Mouse (Mus musculus) liver, postnatal 0 days (tissue): ENCODE data around the gene Wars2. TPM values are rescaled to one million over a fixed set of nuclear protein-coding genes. Genes with fewer than 3 reads are reported as not detected.

Experiments used
- ATAC-seq: fragments of 200-750 bp; cut with Nextera tagmentation; 2 replicates; pipeline ENCODE4 v1.8.0; 2017; ENCODE audit warnings: mild to moderate bottlenecking, moderate library complexity
- DNase-seq: peaks from one replicate; pipeline ENCODE4 v3.0.0-alpha.2; 2016
- H3K27ac ChIP-seq: fragments of 300-500 bp; sonication (generic); 2 replicates; pipeline ENCODE4 v1.5.1; 2014; ENCODE audit warnings: antibody characterized with exemption, moderate library complexity, mild to moderate bottlenecking, low read depth
- H3K27me3 ChIP-seq: fragments of 300-500 bp; sonication (generic); 2 replicates; pipeline ENCODE4 v1.6.1; 2014; ENCODE audit warnings: low read length, control low read depth, mixed read lengths; ENCODE audit not compliant: insufficient read depth
- H3K36me3 ChIP-seq: fragments of 300-500 bp; sonication (generic); replicated peaks from 2 replicates; pipeline ENCODE4 v1.6.1; 2014; ENCODE audit warnings: mild to moderate bottlenecking, control low read depth, low read length, moderate library complexity, mixed read lengths; ENCODE audit not compliant: insufficient read depth
- H3K4me1 ChIP-seq: fragments of 300-500 bp; sonication (generic); 2 replicates; pipeline ENCODE4 v1.6.1; 2014; ENCODE audit warnings: antibody characterized with exemption, mild to moderate bottlenecking, control low read depth; ENCODE audit not compliant: insufficient read depth
- H3K4me2 ChIP-seq: fragments of 300-500 bp; sonication (generic); 2 replicates; pipeline ENCODE4 v1.6.1; 2014; ENCODE audit warnings: low read depth, mild to moderate bottlenecking, low read length, moderate library complexity, mixed read lengths
- H3K4me3 ChIP-seq: fragments of 300-500 bp; sonication (generic); 2 replicates; pipeline ENCODE4 v1.5.1; 2014; ENCODE audit warnings: low read depth, low read length
- H3K9ac ChIP-seq: fragments of 300-500 bp; sonication (generic); replicated peaks from 2 replicates; pipeline ENCODE4 v1.6.1; 2014; ENCODE audit warnings: mild to moderate bottlenecking, moderate library complexity
- H3K9me3 ChIP-seq: fragments of 300-500 bp; sonication (generic); 2 replicates; pipeline ENCODE4 v1.6.1; 2016; ENCODE audit warnings: mild to moderate bottlenecking, control low read depth, low read length, mixed read lengths
- CTCF ChIP-seq: sonication (generic); IDR thresholded peaks from 2 replicates; pipeline ENCODE4 v1.5.1; 2016; ENCODE audit warnings: antibody characterized with exemption, low read depth
- EP300 ChIP-seq: IDR thresholded peaks from 2 replicates; pipeline ENCODE4 v1.6.1; 2016; ENCODE audit warnings: antibody characterized with exemption, low read depth, mild to moderate bottlenecking
- WGBS: fragments of 180-500 bp; shearing (Covaris S2); extraction: QIAGEN DNeasy Blood & Tissue Kit; methylation state at CpG from one replicate; pipeline ENCODE4 v1.1.7; 2014; ENCODE audit not compliant: insufficient replicate concordance; 5-methylcytosine and 5-hydroxymethylcytosine counted together
- polyA plus RNA-seq: library from polyadenylated mRNA; unstranded; fragments of >200 nt; fragmentation: Nextera tagmentation; extraction: Ambion mirVana; gene quantifications from 2 replicates; pipeline ENCODE4 v1.2.1, GENCODE M21; 2015

The Wars2 gene
- polyA plus RNA-seq, 1 experiment from 2014 or later, result 1.4 TPM

DNA sequence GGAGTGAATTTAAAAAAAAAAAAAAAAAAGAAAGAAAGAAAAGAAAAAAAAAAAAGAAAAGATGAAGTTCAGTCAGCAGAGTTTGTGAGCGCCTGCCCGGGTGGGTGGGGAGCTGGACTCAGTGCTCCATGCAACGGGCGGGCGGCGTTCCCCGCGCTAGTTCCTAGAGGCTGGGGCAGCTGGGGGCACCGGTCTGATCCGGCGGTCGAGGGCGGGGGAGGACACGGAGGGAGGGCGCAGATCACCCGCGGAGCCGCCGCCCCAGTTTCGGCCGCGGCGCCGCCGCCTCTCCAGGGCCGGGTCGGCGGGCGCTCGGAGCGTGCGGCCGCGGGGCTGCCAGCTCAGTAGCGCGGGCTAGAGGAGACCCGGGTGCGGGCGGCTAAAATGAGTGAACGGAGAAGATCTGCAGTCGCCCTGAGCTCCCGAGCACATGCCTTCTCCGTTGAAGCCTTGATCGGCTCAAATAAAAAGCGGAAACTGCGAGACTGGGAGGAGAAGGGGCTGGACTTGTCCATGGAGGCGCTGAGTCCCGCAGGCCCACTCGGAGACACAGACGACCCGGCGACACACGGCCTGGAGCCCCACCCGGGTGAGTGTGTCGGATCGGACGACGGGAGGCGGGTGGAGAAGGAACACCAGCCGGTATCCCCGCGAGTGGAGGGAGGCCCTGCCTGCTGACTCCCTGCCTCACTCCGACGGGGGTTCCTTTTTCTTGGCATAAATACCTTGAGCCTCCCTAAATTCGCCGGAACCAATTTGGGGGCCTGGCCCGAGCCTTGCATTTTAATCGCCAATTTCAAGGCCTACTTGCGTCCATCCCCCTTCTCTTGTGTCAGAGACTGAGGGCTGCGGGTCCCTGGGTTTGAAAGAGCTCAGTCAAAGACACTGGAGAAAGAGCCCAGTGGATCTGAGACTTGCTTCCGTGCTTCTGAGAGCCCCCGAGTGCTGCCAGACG lies 112.9 kb downstream of the Wars2 start:
- Histone ChIP-seq H3K9me3 (no peaks in the 10 kb centered on the region), H3K4me3 (peak overlapping the region; percentile 49), H3K9ac (no peak overlapping the region), H3K27ac (no peak overlapping the region), H3K36me3 (no peaks in the 10 kb centered on the region), H3K4me2 (peak overlapping the region; percentile 69), H3K27me3 (peaks cover 100% of the 10 kb centered on the region), H3K4me1 (peaks cover 15% of the 10 kb centered on the region)
- DNase-seq, result no peak
- TF ChIP-seq CTCF (no peak), EP300 (no peak)
- peak; percentile 38 for ATAC-seq
- 1% methylated on average over 67 of the region's 73 CpGs for WGBS

DNA sequence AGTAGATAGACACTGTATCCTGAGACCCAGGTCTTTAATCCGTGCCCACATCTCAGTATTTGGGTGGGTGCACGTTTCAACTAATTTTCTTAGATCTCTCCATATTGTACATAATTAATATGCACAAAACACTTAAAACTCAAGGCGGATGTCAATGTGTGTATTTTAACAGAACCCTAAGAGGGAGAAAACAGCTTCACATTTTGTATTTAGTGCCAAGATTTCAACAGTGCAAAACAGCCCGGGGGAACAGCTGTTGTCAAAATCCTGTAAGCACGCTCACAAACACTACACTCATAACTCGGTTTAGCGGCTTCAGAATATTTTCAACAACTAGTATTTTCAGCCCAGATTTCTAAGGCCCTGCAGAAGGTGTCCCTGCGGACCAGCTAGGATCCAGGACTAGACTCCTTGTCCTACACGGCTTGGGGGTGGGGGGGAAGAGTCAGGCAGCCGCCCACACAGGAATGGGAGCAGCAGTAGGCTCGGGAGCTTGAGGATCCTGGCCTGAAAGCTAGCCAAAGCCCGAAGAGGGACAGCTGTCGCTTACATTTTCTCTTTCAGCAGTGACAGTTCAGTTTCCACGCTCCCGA lies 113.8 kb downstream of the Wars2 start:
- Histone ChIP-seq H3K36me3 (no peaks in the 10 kb centered on the region), H3K27ac (no peak overlapping the region), H3K4me3 (no peak overlapping the region), H3K4me2 (0 out of 2 replicates have a peak overlapping the region, but pooled peaks have one; percentile 69), H3K27me3 (peaks cover 100% of the 10 kb centered on the region), H3K4me1 (peaks cover 9% of the 10 kb centered on the region), H3K9me3 (no peaks in the 10 kb centered on the region), H3K9ac (no peak overlapping the region)
- ATAC-seq, result no peak
- 2% methylated on average over 15 of the region's 15 CpGs for WGBS
- TF ChIP-seq CTCF (no peak), EP300 (no peak)
- no peak for DNase-seq

GRCm38 (mm10) chr3:99255411-99256365 lies 114.8 kb downstream of the Wars2 start:
- Histone ChIP-seq H3K9me3 (no peaks in the 10 kb centered on the region), H3K27me3 (peaks cover 98% of the 10 kb centered on the region), H3K4me1 (peaks cover 9% of the 10 kb centered on the region), H3K36me3 (no peaks in the 10 kb centered on the region), H3K4me3 (no peak overlapping the region), H3K9ac (no peak overlapping the region), H3K27ac (no peak overlapping the region), H3K4me2 (no peak overlapping the region)
- no peak for TF ChIP-seq EP300
- ATAC-seq, result no peak
- no peak for DNase-seq
- 8% methylated on average over 11 of the region's 11 CpGs for WGBS

- Histone ChIP-seq H3K36me3 (no peaks in the 10 kb centered on the region), H3K27me3 (peaks cover 98% of the 10 kb centered on the region), H3K27ac (no peak overlapping the region), H3K9me3 (no peaks in the 10 kb centered on the region), H3K4me1 (peaks cover 9% of the 10 kb centered on the region), H3K9ac (no peak overlapping the region), H3K4me2 (no peak overlapping the region), H3K4me3 (no peak overlapping the region)
- no peak for TF ChIP-seq EP300
- no peak for TF ChIP-seq CTCF
- ATAC-seq (no peak), DNase-seq (no peak)
- WGBS, result 9% methylated on average over 11 of the region's 11 CpGs
Observed at GRCm38 (mm10) chr3:99256366-99256750, 115.5 kb downstream of the Wars2 start.

DNA sequence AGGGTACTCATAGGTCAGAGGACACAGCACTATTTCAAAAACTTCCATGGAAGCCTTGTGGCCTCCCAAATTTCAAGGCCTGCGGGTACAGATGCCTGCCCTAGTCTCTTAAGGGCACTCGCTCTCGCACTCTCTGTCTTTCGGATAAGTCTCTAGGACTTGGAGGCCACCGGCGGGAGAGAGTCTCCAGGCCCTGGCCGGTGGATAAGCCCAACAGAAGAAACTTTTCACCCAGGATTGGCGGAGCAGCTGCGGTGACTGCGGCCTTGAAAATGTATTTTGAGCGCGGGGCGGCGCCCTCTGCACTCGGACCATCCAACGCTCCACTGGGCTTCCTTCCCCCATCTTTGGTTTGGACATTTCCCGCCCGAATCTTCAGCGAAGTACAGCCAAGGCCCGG lies 115.9 kb downstream of the Wars2 start:
- Histone ChIP-seq H3K36me3 (no peaks in the 10 kb centered on the region), H3K4me3 (no peak overlapping the region), H3K4me1 (peaks cover 9% of the 10 kb centered on the region), H3K9me3 (no peaks in the 10 kb centered on the region), H3K4me2 (no peak overlapping the region), H3K9ac (no peak overlapping the region), H3K27ac (no peak overlapping the region), H3K27me3 (peaks cover 98% of the 10 kb centered on the region)
- DNase-seq (no peak), ATAC-seq (no peak)
- 3% methylated on average over 20 of the region's 20 CpGs for WGBS
- no peak for TF ChIP-seq CTCF
- no peak for TF ChIP-seq EP300
